Mouse (Mus musculus): ENCODE measurements around the gene Arpc4.

DNA sequence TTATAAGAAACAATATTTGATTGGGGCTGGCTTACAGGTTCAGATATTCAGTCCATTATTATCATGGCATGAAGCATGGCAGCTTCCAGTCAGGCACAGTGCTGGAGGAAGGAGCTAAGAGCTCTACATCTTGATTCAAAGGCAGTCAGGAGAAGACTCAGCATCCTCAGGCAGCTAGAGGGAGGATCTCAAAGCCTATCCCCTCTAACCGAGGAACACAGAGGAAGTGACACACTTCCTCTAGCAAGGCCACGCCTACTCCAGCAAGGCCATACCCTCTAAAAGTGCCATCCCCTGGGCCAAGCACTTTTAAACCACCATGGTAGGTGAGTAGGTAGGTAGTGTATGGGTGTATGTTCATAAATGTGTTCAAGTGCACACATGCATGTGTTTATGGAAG is 47.4 kb upstream of the Arpc4 start:
- TF ChIP-seq POLR2A (IDR thresholded peaks at IDR 0.05; ENCODE audit: control insufficient read depth in 1 of 2, insufficient read depth in 1 of 2, low read depth in 1 of 2, low read length in 2 of 2, poor library complexity in 1 of 2) (peak in 1 of 2 experiments; percentile 73; a peak in 2 of 4 replicates), ZC3H11A (IDR thresholded peaks at IDR 0.05; ENCODE audit: low read depth, low read length) (no peak), GATA1 (IDR thresholded peaks at IDR 0.05; ENCODE audit: low read depth, low read length) (no peak), CTCF (IDR thresholded peaks at IDR 0.05 in 2 of 3, conservative IDR thresholded peaks at IDR 0.05 in 1 of 3; ENCODE audit: control insufficient read depth in 1 of 3, insufficient read depth in 1 of 3, low read depth in 2 of 3, low read length in 3 of 3, poor library complexity in 1 of 3, severe bottlenecking in 1 of 3) (no peak), EP300 (IDR thresholded peaks at IDR 0.05; ENCODE audit: low read depth in 1 of 2, low read length in 2 of 2) (no peak; a peak in 1 of 4 replicates), ZNF384 (IDR thresholded peaks at IDR 0.05; ENCODE audit: low read depth, low read length) (no peak), BHLHE40 (IDR thresholded peaks at IDR 0.05; ENCODE audit: borderline replicate concordance, low read depth, low read length) (no peak), JUND (IDR thresholded peaks at IDR 0.05; ENCODE audit: low read depth, low read length) (no peak), ZKSCAN1 (IDR thresholded peaks at IDR 0.05; ENCODE audit: low read depth, low read length) (no peak), CHD2 (IDR thresholded peaks at IDR 0.05; ENCODE audit: low read length) (no peak), POLR2AphosphoS2 (IDR thresholded peaks at IDR 0.05; ENCODE audit: low read length) (no peak)

Measured in MEL (cell line).